Mouse (Mus musculus): ENCODE data around the gene Zfp385b.

GRCm38 (mm10) chr2:77401438-77402235, 417.8 kb downstream of the Zfp385b start:
- TF ChIP-seq CTCF (IDR thresholded peaks at IDR 0.05; ENCODE audit: low read depth) (0 out of 2 replicates have a peak, but pooled peaks have one; percentile 5), EP300 (IDR thresholded peaks at IDR 0.05; ENCODE audit: low read depth) (no peak)

Data from liver, postnatal 0 days (tissue).